Mouse (Mus musculus) midbrain, embryonic 15.5 days (tissue): ENCODE measurements around the gene Gm20388. TPM values are rescaled to one million over a fixed set of nuclear protein-coding genes. Genes with fewer than 3 reads are reported as not detected.

Experiments used
- ATAC-seq: fragments of 200-750 bp; cut with Nextera tagmentation; replicated peaks from 2 replicates; pipeline ENCODE4 v1.8.0; 2017; ENCODE audit warnings: moderate TSS enrichment
- H3K27ac ChIP-seq: fragments of 300-500 bp; sonication (generic); 2 replicates; pipeline ENCODE4 v1.5.1; 2015; ENCODE audit warnings: mild to moderate bottlenecking, inconsistent platforms
- H3K27me3 ChIP-seq: fragments of 300-500 bp; sonication (generic); replicated peaks from 2 replicates; pipeline ENCODE4 v1.6.1; 2015; ENCODE audit warnings: inconsistent platforms
- H3K36me3 ChIP-seq: fragments of 300-500 bp; sonication (generic); replicated peaks from 2 replicates; pipeline ENCODE4 v1.6.1; 2015; ENCODE audit warnings: inconsistent platforms
- H3K4me1 ChIP-seq: fragments of 300-500 bp; sonication (generic); 2 replicates; pipeline ENCODE4 v1.6.1; 2015; ENCODE audit warnings: inconsistent platforms
- H3K4me2 ChIP-seq: fragments of 300-500 bp; sonication (generic); 2 replicates; pipeline ENCODE4 v1.6.1; 2015; ENCODE audit warnings: inconsistent platforms, mild to moderate bottlenecking, moderate library complexity
- H3K4me3 ChIP-seq: fragments of 300-500 bp; sonication (generic); 2 replicates; pipeline ENCODE4 v1.5.1; 2015; ENCODE audit warnings: mild to moderate bottlenecking, inconsistent platforms
- H3K9ac ChIP-seq: fragments of 300-500 bp; sonication (generic); 2 replicates; pipeline ENCODE4 v1.6.1; 2015; ENCODE audit warnings: mild to moderate bottlenecking, inconsistent platforms
- H3K9me3 ChIP-seq: fragments of 300-500 bp; sonication (generic); 2 replicates; pipeline ENCODE4 v1.6.1; 2016; ENCODE audit warnings: inconsistent platforms
- WGBS: fragments of 180-500 bp; shearing (Covaris S2); methylation state at CpG from one replicate; pipeline ENCODE4 v1.1.7; 2015; ENCODE audit warnings: mixed read lengths; 5-methylcytosine and 5-hydroxymethylcytosine counted together
- polyA plus RNA-seq: library from polyadenylated mRNA; unstranded; fragments of >200 nt; fragmentation: Nextera tagmentation; extraction: Ambion mirVana; gene quantifications from 2 replicates; pipeline ENCODE4 v1.2.1, GENCODE M21; 2015

Gm20388 gene
- polyA plus RNA-seq, 1 experiment from 2014 or later, result 5.6 TPM

DNA sequence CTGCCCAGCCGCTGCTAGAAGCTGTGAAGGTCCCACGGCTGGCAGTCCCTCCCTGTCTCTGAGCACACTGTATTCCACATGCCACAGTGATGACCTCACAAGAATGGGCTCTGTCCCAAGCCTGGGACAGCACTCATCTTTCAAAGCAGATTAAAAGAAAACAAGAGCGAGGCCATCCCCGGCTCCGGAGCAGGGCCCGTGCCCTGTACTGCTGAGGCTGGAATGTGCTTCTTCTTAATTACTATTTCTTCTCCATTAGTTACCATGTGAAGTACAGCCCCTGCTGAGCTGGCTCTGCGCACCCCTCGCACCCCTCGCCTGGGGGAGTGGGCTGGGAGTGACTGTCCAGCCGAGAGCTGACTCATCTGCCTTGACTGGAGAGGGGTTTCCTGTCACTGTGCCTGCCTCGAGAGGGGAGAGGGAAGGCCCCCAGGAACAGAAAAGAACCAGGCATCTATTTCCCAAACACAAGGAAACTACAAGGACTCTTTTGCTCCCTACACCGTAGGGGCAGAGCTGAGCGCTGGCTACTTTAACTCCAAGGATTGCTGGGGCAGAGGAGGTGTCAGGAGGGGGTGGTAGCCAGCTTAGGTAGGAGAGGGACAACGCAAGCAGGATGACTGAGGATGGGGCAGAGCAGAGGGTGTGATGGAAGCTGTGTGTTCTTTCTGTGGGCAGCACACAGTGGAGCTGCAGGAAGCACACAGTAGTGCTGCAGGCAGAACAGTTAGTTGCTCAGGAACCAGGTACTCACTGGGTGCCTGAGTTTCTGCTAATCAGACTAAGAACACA is 1331.3 kb downstream of the Gm20388 start:
- H3K4me2 ChIP-seq, result no peak overlapping the region; the same call in 1 of the 2 replicates
- H3K27me3 ChIP-seq, result no peaks in the 10 kb centered on the region
- no peaks in the 10 kb centered on the region for H3K36me3 ChIP-seq
- H3K9me3 ChIP-seq, result no peaks in the 10 kb centered on the region
- no peak overlapping the region for H3K4me3 ChIP-seq
- no peak overlapping the region for H3K27ac ChIP-seq
- H3K9ac ChIP-seq, result no peak overlapping the region
- 12% methylated on average over 14 of the region's 14 CpGs for WGBS
- peaks cover 13% of the 10 kb centered on the region for H3K4me1 ChIP-seq
- no peak for ATAC-seq

DNA sequence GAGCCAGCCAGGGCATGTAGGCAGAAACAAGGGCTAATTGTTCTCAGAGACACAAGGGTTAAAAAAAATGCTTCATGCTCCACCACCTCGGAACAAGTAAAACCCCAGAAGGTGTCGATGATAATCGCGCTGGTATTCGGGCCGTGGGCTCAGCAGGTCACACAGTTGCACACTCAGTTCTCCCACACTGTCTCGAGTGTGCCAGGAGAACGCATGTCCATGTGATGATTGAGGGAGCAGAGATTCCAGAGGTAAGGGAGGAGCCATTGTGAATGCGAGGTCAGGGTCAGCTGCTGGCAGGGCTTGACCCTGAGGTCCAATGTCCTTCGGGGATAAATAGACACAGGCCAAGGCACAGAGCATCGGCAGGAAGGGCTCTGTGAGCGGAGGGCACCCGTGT is 1332.0 kb downstream of the Gm20388 start:
- H3K9ac ChIP-seq, result no peak overlapping the region
- H3K9me3 ChIP-seq, result no peaks in the 10 kb centered on the region
- WGBS, result 15% methylated on average over 13 of the region's 13 CpGs
- H3K27ac ChIP-seq, result no peak overlapping the region
- H3K4me3 ChIP-seq, result no peak overlapping the region
- H3K36me3 ChIP-seq, result no peaks in the 10 kb centered on the region
- H3K4me2 ChIP-seq, result no peak overlapping the region
- no peaks in the 10 kb centered on the region for H3K27me3 ChIP-seq
- peaks cover 13% of the 10 kb centered on the region for H3K4me1 ChIP-seq
- ATAC-seq, result no peak

DNA sequence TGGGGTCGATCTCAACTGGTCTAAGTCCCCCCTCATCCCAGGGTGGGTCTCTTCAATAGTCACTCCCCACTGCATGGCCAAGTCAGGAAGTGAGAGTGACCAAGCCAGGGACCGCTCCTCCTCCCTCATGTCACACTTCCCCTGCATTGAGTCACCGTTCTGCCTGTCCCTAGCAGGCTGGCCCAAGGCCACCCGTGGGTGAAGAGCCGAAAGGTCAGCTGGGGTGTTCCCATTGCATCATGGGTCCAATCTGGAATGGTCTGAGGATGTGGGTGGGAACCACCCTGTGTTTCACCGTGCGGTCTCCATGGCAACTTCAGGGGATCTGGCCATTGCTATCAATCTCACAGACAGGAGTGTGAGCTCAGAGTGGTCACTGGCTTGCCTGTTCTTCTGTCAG is 1338.2 kb downstream of the Gm20388 start:
- Histone ChIP-seq H3K4me3 (no peak overlapping the region), H3K9ac (no peak overlapping the region), H3K36me3 (no peaks in the 10 kb centered on the region), H3K4me2 (no peak overlapping the region), H3K27ac (no peak overlapping the region), H3K9me3 (no peaks in the 10 kb centered on the region), H3K4me1 (no peaks in the 10 kb centered on the region), H3K27me3 (0 out of 2 replicates have a peak, but pooled peaks cover 9% of the 10 kb centered on the region)
- WGBS, result 77% methylated on average over 7 of the region's 7 CpGs
- ATAC-seq, result no peak

DNA sequence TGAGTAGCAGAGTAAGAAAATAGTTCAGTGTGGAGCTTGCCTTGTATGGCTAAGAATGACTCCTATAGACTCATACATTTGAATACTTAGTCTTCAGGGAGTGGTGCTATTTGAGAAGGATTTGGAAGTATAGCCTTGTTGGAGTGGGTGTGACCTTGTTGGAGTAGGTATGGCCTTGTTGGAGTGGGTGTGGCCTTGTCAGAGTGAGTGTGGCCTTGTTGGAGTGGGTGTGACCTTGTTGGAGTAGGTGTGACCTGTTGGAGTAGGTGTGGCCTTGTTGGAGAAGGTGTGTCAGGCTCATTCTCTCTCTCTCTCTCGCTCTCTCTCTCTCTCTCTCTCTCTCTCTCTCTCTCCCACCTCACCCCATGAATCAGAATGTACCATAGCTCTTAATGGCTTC is 1338.8 kb downstream of the Gm20388 start:
- no peak for ATAC-seq
- no peaks in the 10 kb centered on the region for H3K36me3 ChIP-seq
- H3K27me3 ChIP-seq, result 0 out of 2 replicates have a peak, but pooled peaks cover 9% of the 10 kb centered on the region
- H3K27ac ChIP-seq, result no peak overlapping the region
- H3K4me2 ChIP-seq, result no peak overlapping the region
- H3K9ac ChIP-seq, result no peak overlapping the region
- H3K9me3 ChIP-seq, result no peaks in the 10 kb centered on the region
- no peak overlapping the region for H3K4me3 ChIP-seq
- 80% methylated on average over 1 of the region's 1 CpGs for WGBS
- no peaks in the 10 kb centered on the region for H3K4me1 ChIP-seq

DNA sequence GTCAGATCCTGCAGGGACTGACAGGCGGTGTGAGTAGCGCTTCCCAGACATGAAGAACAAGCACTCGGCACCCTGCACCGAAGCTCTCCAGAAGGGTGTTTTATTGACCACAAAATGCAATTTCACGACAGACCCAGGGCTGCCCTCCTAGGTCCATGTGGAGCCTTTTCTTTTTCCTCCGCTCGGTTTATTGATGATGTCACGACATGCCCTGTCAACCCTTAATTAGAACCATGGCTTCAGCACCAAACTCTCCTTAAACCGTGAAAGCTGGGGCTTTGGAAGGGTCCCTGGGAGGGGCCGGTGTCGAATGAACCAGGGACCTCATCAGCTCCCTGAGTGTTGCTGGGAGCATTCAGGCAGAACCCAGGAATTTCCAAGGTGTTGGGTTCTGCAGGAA is 1340.4 kb downstream of the Gm20388 start:
- Histone ChIP-seq H3K27ac (no peak overlapping the region), H3K27me3 (0 out of 2 replicates have a peak, but pooled peaks cover 9% of the 10 kb centered on the region), H3K4me1 (no peaks in the 10 kb centered on the region), H3K4me2 (no peak overlapping the region), H3K9ac (no peak overlapping the region), H3K4me3 (no peak overlapping the region), H3K9me3 (no peaks in the 10 kb centered on the region), H3K36me3 (no peaks in the 10 kb centered on the region)
- 35% methylated on average over 11 of the region's 11 CpGs for WGBS
- no peak for ATAC-seq

DNA sequence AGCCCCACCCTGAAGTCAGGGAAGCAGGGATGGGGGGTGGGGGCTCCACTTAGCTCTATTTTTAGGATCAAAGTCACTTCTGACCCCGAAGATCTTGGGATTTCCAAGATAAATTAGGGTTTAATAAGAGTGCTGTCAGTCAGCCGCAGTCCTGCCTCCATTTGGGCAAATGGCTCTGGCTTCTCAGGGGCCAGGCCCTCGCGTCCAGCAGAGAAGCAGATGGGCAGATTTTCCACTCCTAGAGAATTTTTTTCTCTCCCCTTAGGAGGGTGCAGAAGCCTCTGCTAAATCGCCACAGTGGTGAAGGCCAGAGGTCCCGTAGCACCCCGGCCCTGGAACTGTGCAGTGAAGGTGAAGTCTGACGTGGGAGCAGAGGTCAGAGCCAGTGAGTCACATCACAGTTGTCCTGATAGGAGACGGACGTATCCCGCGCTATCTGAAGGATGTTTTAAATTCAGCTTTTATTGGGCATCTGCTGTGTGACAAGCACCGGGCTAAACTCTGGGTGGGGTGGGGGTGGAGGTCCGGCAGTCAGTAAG is 1345.2 kb downstream of the Gm20388 start:
- no peaks in the 10 kb centered on the region for H3K4me1 ChIP-seq
- no peak overlapping the region for H3K4me2 ChIP-seq
- ATAC-seq, result no peak
- H3K4me3 ChIP-seq, result no peak overlapping the region
- no peak overlapping the region for H3K9ac ChIP-seq
- no peak overlapping the region for H3K27ac ChIP-seq
- H3K27me3 ChIP-seq, result 0 out of 2 replicates have a peak, but pooled peaks cover 7% of the 10 kb centered on the region
- H3K36me3 ChIP-seq, result no peaks in the 10 kb centered on the region
- WGBS, result 51% methylated on average over 14 of the region's 14 CpGs
- H3K9me3 ChIP-seq, result no peaks in the 10 kb centered on the region

DNA sequence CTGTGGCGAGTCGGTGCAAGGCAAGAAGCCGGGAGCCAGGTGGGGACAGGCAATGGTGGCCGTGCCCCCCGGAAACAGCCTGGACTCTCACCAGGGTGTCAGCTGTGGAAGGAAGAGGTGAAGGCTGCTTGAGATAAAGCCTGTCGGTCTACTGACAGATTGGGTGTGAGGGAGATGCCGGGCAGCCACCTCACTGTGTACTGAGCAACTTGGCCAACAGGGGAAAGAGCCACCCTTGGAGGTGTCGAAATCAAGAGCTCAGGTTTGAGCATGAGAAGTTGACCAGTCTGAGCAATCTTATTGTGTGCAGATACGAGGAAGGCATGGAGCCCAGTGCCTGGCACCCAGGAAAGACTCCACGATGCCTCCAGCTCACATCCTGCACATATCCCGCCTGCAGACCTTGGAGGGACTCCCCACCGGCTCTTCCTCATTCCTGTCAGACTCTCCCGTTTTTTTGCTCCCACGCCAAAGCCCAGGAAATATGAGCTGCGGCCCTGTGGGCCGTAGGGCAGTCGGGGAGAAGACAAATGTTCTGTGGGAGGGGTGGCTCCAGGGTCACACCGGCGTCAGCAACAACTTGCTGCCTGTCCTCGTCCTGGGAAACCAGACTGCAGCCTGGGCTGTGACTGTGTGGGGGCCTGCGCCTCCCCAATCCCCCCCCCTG is 1347.6 kb downstream of the Gm20388 start:
- Histone ChIP-seq H3K9ac (no peak overlapping the region), H3K4me3 (no peak overlapping the region), H3K4me1 (no peaks in the 10 kb centered on the region), H3K27me3 (no peaks in the 10 kb centered on the region), H3K4me2 (no peak overlapping the region), H3K9me3 (no peaks in the 10 kb centered on the region), H3K36me3 (no peaks in the 10 kb centered on the region), H3K27ac (no peak overlapping the region)
- no peak for ATAC-seq
- WGBS, result 72% methylated on average over 21 of the region's 21 CpGs

DNA sequence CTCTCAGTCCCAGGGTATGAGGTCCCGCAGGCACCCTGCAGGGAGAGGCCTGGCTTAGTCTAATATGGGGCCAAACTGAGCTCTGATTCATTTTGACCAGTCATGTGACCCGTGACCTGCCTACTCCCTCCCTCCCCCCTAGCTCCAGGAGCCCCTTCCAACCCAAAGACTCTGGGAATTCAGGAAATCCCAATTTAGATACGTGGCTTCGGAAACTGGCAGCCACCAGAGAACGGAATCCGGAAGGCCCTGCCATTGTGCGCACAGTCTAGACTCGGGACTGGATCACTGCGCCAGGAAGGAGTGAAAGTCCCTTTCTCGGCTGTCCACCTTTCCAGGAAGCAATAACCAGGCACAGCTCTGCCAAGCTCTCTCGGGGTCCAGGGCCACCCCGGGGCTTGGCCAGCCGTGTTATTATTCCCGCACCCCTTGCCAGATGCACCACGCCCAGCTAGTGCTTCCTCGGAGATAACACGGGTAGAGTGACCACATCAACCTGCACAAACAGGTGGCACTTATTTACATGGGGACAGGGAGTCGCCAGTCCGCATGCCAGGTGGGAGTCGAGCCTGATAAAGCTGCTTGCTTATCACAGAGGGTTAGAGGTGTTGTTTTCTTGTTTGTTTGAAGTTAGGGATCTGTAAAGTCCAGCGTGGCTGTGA is 1352.2 kb downstream of the Gm20388 start:
- Histone ChIP-seq H3K4me1 (no peaks in the 10 kb centered on the region), H3K27me3 (no peaks in the 10 kb centered on the region), H3K4me3 (no peak overlapping the region), H3K9ac (no peak overlapping the region), H3K4me2 (peak overlapping the region; percentile 20; the same call in 1 of the 2 replicates), H3K9me3 (no peaks in the 10 kb centered on the region), H3K36me3 (no peaks in the 10 kb centered on the region), H3K27ac (no peak overlapping the region)
- WGBS, result 80% methylated on average over 21 of the region's 21 CpGs
- no peak for ATAC-seq

DNA sequence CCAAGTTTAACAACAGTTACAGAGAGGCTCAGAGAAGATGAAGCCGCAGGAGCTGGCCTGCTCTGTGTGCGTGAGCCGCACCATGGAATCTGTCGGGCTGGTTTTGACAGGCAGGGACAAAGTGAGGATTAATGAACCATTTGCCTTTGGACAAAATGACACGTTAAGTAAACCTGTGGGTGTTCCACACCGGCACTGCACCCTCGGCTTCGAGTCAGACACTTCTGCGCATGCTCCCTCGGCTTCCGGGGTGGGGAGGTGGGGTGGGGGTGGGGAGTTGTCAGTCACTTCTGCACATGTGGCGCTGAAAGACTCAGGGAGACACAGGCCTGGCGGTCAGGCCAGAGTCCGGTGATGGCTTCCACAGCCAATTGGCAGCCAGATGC is 1352.7 kb downstream of the Gm20388 start:
- no peaks in the 10 kb centered on the region for H3K27me3 ChIP-seq
- H3K9me3 ChIP-seq, result no peaks in the 10 kb centered on the region
- H3K27ac ChIP-seq, result no peak overlapping the region
- H3K4me1 ChIP-seq, result no peaks in the 10 kb centered on the region
- peak overlapping the region; percentile 20; the same call in 1 of the 2 replicates for H3K4me2 ChIP-seq
- ATAC-seq, result no peak
- 55% methylated on average over 14 of the region's 14 CpGs for WGBS
- H3K36me3 ChIP-seq, result no peaks in the 10 kb centered on the region
- H3K4me3 ChIP-seq, result no peak overlapping the region
- H3K9ac ChIP-seq, result no peak overlapping the region

DNA sequence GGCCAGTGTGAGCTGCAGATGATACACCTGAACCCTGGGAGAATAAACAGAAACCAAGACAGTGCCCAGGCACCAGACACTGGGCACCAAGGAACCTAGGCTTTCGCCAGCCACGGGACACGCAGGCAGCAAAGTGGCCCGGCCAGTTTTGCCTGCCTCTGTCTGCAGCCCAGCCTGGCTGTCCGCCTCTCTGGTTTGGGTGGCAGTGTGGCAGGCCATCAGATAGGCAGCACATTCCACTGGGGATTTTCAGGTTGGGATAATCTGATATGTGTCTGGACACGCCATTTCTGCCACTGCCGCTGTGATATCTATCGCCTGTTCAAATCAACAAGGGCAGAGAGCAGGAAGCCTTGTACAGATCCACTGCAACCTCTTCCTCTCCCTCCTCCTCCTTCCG is 1353.6 kb downstream of the Gm20388 start:
- no peak for ATAC-seq
- H3K4me3 ChIP-seq, result no peak overlapping the region
- no peaks in the 10 kb centered on the region for H3K36me3 ChIP-seq
- H3K4me1 ChIP-seq, result no peaks in the 10 kb centered on the region
- no peak overlapping the region for H3K4me2 ChIP-seq
- no peak overlapping the region for H3K27ac ChIP-seq
- H3K9me3 ChIP-seq, result no peaks in the 10 kb centered on the region
- 84% methylated on average over 9 of the region's 9 CpGs for WGBS
- no peaks in the 10 kb centered on the region for H3K27me3 ChIP-seq
- H3K9ac ChIP-seq, result no peak overlapping the region

DNA sequence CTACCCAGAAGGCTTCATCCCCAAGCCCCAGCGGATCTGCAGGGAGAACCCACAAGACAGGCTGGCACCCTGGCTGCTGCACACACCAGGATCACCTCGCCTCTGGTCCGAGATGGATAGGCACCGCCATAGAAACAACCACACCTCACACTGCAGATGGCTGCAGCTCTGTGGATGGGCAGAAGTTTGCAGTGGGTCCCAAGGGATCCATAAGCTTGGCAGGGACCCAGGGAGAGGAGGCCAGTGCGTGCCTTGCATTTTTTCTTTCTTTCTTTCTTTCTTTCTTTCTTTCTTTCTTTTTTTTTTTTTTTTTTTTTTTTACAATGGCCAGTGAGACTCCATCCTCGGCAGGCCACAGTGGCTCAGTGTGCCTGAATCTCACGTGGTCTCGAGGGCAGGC is 1360.9 kb downstream of the Gm20388 start:
- peaks cover 5% of the 10 kb centered on the region; the same call in 1 of the 2 replicates for H3K4me1 ChIP-seq
- H3K9ac ChIP-seq, result no peak overlapping the region
- no peak overlapping the region for H3K27ac ChIP-seq
- ATAC-seq, result no peak
- no peak overlapping the region for H3K4me2 ChIP-seq
- H3K27me3 ChIP-seq, result no peaks in the 10 kb centered on the region
- H3K4me3 ChIP-seq, result no peak overlapping the region
- H3K9me3 ChIP-seq, result no peaks in the 10 kb centered on the region
- H3K36me3 ChIP-seq, result no peaks in the 10 kb centered on the region
- WGBS, result 64% methylated on average over 8 of the region's 8 CpGs

DNA sequence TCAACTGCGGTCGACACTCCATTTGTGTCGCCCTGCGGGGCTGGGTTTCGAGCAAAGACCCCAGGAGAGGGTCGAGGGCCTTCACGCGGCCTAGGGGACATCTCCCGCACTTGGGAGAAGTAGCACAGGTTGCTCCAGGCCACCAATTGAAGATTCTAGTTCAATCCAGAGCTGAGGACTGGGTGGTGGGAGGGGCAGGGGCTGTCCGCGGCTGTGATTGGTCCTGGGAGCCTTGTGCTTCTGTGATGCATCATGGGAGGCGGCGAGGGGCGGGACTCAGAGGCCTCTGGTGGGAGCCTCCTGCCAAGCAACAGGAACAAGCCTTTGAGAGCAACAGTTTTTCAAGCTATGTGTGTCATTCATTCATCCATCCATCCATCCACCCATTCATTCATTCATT is 1362.6 kb downstream of the Gm20388 start:
- Histone ChIP-seq H3K27ac (no peak overlapping the region), H3K9ac (no peak overlapping the region), H3K36me3 (no peaks in the 10 kb centered on the region), H3K4me1 (peaks cover 5% of the 10 kb centered on the region; the same call in 1 of the 2 replicates), H3K9me3 (no peaks in the 10 kb centered on the region), H3K4me3 (peak overlapping the region; percentile 16; the same call in 1 of the 2 replicates), H3K27me3 (no peaks in the 10 kb centered on the region), H3K4me2 (peak overlapping the region; percentile 32; the same call in 1 of the 2 replicates)
- peak; percentile 86 for ATAC-seq
- WGBS, result 57% methylated on average over 14 of the region's 14 CpGs
